Mouse (Mus musculus): ENCODE data around the gene Rab3b. TPM values are rescaled to one million over a fixed set of nuclear protein-coding genes. Genes with fewer than 3 reads are reported as not detected.

Rab3b gene
- polyA plus RNA-seq (2015; fragmentation: Nextera tagmentation; extraction: Ambion mirVana): 23.9 and 26.9 TPM in 2 replicates

DNA sequence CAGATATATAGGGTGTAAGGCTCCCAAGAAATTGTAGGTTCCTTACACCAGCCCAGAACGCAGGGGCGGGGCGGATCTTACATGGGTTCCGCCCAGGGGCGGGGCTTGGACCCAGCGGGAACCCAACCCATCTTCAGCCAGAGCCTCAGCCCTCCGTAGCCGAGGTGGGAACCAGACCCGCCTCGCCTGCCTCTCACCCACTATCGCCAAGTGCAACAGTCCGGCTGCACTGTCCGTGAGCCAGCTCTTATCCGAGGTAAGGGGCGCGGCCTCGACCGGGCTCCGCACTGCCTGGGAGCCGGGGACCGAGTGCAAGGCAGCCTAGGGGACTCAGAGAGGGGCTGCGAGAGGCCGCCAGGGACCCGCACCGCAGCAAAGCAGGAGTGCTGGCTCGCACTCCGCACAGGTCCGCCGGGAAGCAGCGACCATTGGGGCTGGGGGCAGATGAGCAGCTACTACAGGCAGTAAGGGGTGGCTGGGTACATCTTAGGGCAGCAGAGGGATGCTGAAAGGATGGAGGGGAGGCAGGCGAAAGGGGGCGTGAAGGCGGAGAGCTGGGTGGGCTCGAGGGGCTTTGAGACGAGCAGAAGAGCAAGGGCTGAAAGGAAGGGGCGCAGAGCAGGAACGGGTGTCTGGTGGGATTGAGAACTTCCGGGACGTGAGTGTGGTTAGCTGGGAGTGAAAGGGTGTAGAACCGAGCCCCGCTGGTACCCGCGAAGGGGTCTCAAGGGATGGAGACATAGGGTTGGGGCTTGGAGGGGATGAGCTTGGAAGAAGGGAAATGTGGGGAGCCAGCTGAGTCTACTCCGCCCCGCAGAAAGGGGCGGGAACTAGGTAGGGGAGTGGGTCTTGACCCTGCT is at the start of gene Rab3b:
Gene Rab3b, plus strand, starts transcription at position 101 of the 860 bp plus-strand sequence.
- H3K4me3 ChIP-seq (ENCODE audit: low read length): peak within 1 kb of the TSS; percentile 64
- peaks cover 9% of the 10 kb centered on the region for H3K4me1 ChIP-seq (ENCODE audit: insufficient read depth, low read length)
- peak within 1 kb of the TSS; percentile 100 for H3K4me2 ChIP-seq (replicated peaks; ENCODE audit: low read depth, low read length)

GRCm38 (mm10) chr4:108830698-108831097 is 48.2 kb upstream of the Rab3b start:
- Histone ChIP-seq H3K9me3 (ENCODE audit: low read length) (no peaks in the 10 kb centered on the region), H3K36me3 (ENCODE audit: insufficient read depth, low read length) (peaks cover 23% of the 10 kb centered on the region), H3K9ac (replicated peaks; ENCODE audit: low read length) (no peak overlapping the region), H3K4me1 (ENCODE audit: insufficient read depth, low read length) (peaks cover 19% of the 10 kb centered on the region), H3K4me3 (ENCODE audit: low read length) (no peak overlapping the region), H3K4me2 (replicated peaks; ENCODE audit: low read depth, low read length) (no peak overlapping the region), H3K27ac (ENCODE audit: low read length) (no peak overlapping the region), H3K27me3 (ENCODE audit: insufficient read depth, low read length) (no peaks in the 10 kb centered on the region)
- 93% methylated on average over 1 of the region's 1 CpGs for WGBS
- no peak for ATAC-seq (ENCODE audit: low FRiP score, low TSS enrichment)

More for the DNA sequence above, at the start of gene Rab3b:
- Histone ChIP-seq H3K36me3 (ENCODE audit: insufficient read depth, low read length) (no peaks in the 10 kb centered on the region), H3K9ac (replicated peaks; ENCODE audit: low read length) (peak within 1 kb of the TSS; percentile 66), H3K9me3 (ENCODE audit: low read length) (no peaks in the 10 kb centered on the region), H3K27me3 (ENCODE audit: insufficient read depth, low read length) (no peaks in the 10 kb centered on the region; the same call in 1 of the 2 replicates), H3K27ac (ENCODE audit: low read length) (no peak within 1 kb of the TSS)
- WGBS: 1% methylated on average over 46 of the region's 46 CpGs
- peak; percentile 96 for ATAC-seq (ENCODE audit: low FRiP score, low TSS enrichment)

GRCm38 (mm10) chr4:108832916-108833827 is 45.7 kb upstream of the Rab3b start, which contains the start of gene Btf3l4:
Gene Btf3l4 (minus strand): TSS chr4:108833614.
- H3K4me3 ChIP-seq (ENCODE audit: low read length): peak within 1 kb of the TSS; percentile 92
- H3K27me3 ChIP-seq (ENCODE audit: insufficient read depth, low read length): no peaks in the 10 kb centered on the region
- H3K4me2 ChIP-seq (replicated peaks; ENCODE audit: low read depth, low read length): peak within 1 kb of the TSS; percentile 65
- ATAC-seq (ENCODE audit: low FRiP score, low TSS enrichment): peak; percentile 97
- peak within 1 kb of the TSS; percentile 99 for H3K9ac ChIP-seq (replicated peaks; ENCODE audit: low read length)
- WGBS: under 1% methylated on average over 64 of the region's 73 CpGs
- peaks cover 16% of the 10 kb centered on the region; the same call in 1 of the 2 replicates for H3K36me3 ChIP-seq (ENCODE audit: insufficient read depth, low read length)
- H3K9me3 ChIP-seq (ENCODE audit: low read length): no peaks in the 10 kb centered on the region
- H3K4me1 ChIP-seq (ENCODE audit: insufficient read depth, low read length): peaks cover 24% of the 10 kb centered on the region
- H3K27ac ChIP-seq (ENCODE audit: low read length): peak within 1 kb of the TSS; percentile 100

DNA sequence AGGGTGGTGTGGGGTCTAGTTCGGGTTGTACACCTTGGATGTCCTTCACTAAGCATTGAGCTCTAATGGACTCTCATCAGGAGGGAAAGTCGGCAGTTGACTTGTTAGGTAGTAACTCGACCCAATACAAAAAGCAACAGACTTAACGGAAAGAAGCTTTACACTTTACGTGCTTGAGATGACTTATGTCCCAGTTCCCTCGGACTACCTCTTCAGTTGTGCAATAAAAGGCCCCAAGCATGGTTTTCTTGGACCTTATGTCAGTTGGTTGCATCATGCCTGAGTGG is 45.1 kb upstream of the Rab3b start:
- peaks cover 10% of the 10 kb centered on the region; the same call in 1 of the 2 replicates for H3K36me3 ChIP-seq (ENCODE audit: insufficient read depth, low read length)
- WGBS: 0% methylated on average over 6 of the region's 6 CpGs
- peak overlapping the region; percentile 100 for H3K27ac ChIP-seq (ENCODE audit: low read length)
- H3K4me1 ChIP-seq (ENCODE audit: insufficient read depth, low read length): peaks cover 24% of the 10 kb centered on the region
- no peak for ATAC-seq (ENCODE audit: low FRiP score, low TSS enrichment)
- H3K9ac ChIP-seq (replicated peaks; ENCODE audit: low read length): peak overlapping the region; percentile 99
- H3K4me3 ChIP-seq (ENCODE audit: low read length): peak overlapping the region; percentile 92
- peak overlapping the region; percentile 63 for H3K4me2 ChIP-seq (replicated peaks; ENCODE audit: low read depth, low read length)
- H3K27me3 ChIP-seq (ENCODE audit: insufficient read depth, low read length): no peaks in the 10 kb centered on the region
- H3K9me3 ChIP-seq (ENCODE audit: low read length): no peaks in the 10 kb centered on the region

DNA sequence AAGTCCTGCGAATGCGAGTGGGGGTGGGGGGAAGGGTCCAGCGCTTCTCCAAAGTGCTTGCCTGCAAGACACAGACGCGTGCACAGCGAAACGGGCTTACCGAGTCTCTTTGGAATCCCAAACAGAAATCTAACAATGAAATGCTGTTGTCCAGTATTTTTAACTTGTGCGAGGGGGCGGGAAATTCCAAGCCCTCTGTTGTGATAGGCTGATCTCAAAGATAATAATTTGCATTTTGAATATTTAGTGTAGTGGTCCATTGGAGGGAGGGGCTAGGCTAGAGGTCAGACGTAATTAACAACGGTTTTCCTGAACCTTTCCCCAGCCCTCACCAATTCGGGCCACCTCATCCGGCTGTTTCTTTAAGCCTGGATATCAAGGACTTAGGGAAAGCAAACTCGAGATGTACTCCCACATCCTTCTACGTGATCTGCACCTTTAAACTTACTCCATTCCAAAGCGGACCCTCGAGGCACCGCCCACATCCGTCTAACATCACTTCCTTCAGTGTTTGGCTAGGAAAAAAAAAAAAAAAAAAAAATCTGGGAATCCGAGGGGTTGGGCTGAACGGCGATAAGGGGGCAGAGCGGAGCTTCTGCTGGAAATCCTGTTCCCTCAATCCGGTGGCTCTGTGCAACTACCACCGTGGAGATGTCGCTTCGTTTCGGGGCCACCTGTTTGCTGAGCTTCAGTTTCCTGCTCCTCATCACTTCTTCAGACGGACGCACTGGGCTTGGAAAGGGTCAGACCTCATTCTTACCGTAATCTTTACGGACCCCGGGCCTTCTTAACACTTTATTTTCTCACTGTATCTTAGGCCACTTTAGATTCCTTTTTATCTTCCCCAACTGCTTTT is 44.5 kb upstream of the Rab3b start, which contains the start of gene Txndc12:
Gene Txndc12, plus strand, starts transcription at position 487 of the 856 bp plus-strand sequence.
- ATAC-seq (ENCODE audit: low FRiP score, low TSS enrichment): peak; percentile 84
- Histone ChIP-seq H3K9ac (replicated peaks; ENCODE audit: low read length) (peak within 1 kb of the TSS; percentile 99), H3K27ac (ENCODE audit: low read length) (peak within 1 kb of the TSS; percentile 100), H3K36me3 (ENCODE audit: insufficient read depth, low read length) (peaks cover 7% of the 10 kb centered on the region; the same call in 1 of the 2 replicates), H3K4me3 (ENCODE audit: low read length) (peak within 1 kb of the TSS; percentile 92), H3K4me2 (replicated peaks; ENCODE audit: low read depth, low read length) (peak within 1 kb of the TSS; percentile 63), H3K9me3 (ENCODE audit: low read length) (no peaks in the 10 kb centered on the region), H3K4me1 (ENCODE audit: insufficient read depth, low read length) (peaks cover 24% of the 10 kb centered on the region), H3K27me3 (ENCODE audit: insufficient read depth, low read length) (no peaks in the 10 kb centered on the region)
- under 1% methylated on average over 34 of the region's 34 CpGs for WGBS

DNA sequence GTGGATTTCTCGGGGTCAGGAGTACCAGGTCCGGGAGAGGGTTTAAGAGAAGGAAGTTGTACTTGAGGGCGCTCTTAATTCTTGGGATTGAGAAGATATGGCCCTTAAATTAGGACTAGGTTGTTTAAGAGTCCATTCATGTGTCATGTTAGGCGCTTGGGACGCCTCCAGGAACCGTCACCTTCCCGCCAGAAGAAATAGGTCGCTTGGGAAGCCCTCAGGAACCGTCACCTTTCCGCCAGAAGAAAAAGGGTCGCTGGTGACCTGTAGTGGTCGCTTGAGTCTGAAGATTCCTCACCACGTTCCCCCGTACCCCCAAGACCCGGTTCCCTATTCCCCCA is 43.9 kb upstream of the Rab3b start:
- Histone ChIP-seq H3K4me2 (replicated peaks; ENCODE audit: low read depth, low read length) (peak overlapping the region; percentile 63), H3K36me3 (ENCODE audit: insufficient read depth, low read length) (peaks cover 3% of the 10 kb centered on the region; the same call in 1 of the 2 replicates), H3K27me3 (ENCODE audit: insufficient read depth, low read length) (no peaks in the 10 kb centered on the region), H3K4me1 (ENCODE audit: insufficient read depth, low read length) (peaks cover 24% of the 10 kb centered on the region), H3K27ac (ENCODE audit: low read length) (peak overlapping the region; percentile 100), H3K4me3 (ENCODE audit: low read length) (peak overlapping the region; percentile 92), H3K9me3 (ENCODE audit: low read length) (no peaks in the 10 kb centered on the region), H3K9ac (replicated peaks; ENCODE audit: low read length) (peak overlapping the region; percentile 99)
- ATAC-seq (ENCODE audit: low FRiP score, low TSS enrichment): no peak
- under 1% methylated on average over 15 of the region's 15 CpGs for WGBS

DNA sequence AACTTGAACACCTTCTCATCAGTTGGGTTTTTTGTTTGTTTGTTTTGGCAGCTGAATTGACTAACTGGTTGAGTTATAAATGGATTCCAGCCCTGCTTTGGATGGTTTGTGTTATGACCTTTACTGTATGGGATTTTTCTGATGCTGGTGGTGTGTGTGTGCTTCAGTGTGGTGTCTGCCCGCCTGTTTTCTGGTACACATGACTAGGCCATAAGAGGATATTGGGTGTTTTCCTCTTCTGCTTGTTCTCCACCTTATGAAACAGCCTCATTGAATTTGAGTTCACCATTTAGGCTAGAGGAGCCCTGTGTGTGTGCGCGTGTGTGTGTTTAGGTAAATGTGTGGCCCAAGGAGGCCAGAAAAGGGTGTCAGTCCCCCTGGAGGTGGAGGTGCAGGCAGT is 43.4 kb upstream of the Rab3b start:
- H3K27ac ChIP-seq (ENCODE audit: low read length): peak overlapping the region; percentile 100
- WGBS: 43% methylated on average over 3 of the region's 3 CpGs
- no peak for ATAC-seq (ENCODE audit: low FRiP score, low TSS enrichment)

DNA sequence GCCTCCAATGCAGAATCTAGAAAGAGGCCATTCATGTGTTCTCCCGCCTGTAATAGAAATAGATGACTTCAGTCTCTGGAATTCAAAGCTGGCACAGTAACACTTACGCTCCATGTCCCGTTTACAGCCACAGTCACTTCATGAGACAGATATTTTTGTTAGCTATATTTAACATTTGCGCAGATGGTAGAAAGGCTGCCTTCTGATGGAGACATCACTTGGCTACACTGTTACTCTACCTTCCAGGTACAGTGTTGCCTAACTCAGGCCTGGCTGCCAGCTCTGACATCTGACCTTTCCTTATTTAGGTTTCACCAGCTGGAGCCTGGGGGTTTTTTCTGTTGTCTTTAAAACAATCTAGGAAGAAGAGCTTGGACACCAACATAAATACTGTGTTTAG is 40.8 kb upstream of the Rab3b start:
- no peak overlapping the region for H3K9ac ChIP-seq (replicated peaks; ENCODE audit: low read length)
- H3K36me3 ChIP-seq (ENCODE audit: insufficient read depth, low read length): peaks cover 4% of the 10 kb centered on the region; the same call in 1 of the 2 replicates
- H3K9me3 ChIP-seq (ENCODE audit: low read length): no peaks in the 10 kb centered on the region
- ATAC-seq (ENCODE audit: low FRiP score, low TSS enrichment): no peak
- WGBS: 86% methylated on average over 4 of the region's 4 CpGs
- H3K27me3 ChIP-seq (ENCODE audit: insufficient read depth, low read length): no peaks in the 10 kb centered on the region
- no peak overlapping the region for H3K4me3 ChIP-seq (ENCODE audit: low read length)
- peaks cover 10% of the 10 kb centered on the region for H3K4me1 ChIP-seq (ENCODE audit: insufficient read depth, low read length)
- no peak overlapping the region for H3K27ac ChIP-seq (ENCODE audit: low read length)
- no peak overlapping the region for H3K4me2 ChIP-seq (replicated peaks; ENCODE audit: low read depth, low read length)

More for the DNA sequence above, 43.4 kb upstream of the Rab3b start:
- Histone ChIP-seq H3K27me3 (ENCODE audit: insufficient read depth, low read length) (no peaks in the 10 kb centered on the region), H3K36me3 (ENCODE audit: insufficient read depth, low read length) (peaks cover 4% of the 10 kb centered on the region; the same call in 1 of the 2 replicates), H3K4me3 (ENCODE audit: low read length) (peak overlapping the region; percentile 92), H3K9me3 (ENCODE audit: low read length) (no peaks in the 10 kb centered on the region), H3K4me2 (replicated peaks; ENCODE audit: low read depth, low read length) (peak overlapping the region; percentile 63), H3K4me1 (ENCODE audit: insufficient read depth, low read length) (peaks cover 24% of the 10 kb centered on the region), H3K9ac (replicated peaks; ENCODE audit: low read length) (peak overlapping the region; percentile 99)
